Comparison of ENCODE assay signal across 9 mouse cellular contexts in the genomic region with DNA sequence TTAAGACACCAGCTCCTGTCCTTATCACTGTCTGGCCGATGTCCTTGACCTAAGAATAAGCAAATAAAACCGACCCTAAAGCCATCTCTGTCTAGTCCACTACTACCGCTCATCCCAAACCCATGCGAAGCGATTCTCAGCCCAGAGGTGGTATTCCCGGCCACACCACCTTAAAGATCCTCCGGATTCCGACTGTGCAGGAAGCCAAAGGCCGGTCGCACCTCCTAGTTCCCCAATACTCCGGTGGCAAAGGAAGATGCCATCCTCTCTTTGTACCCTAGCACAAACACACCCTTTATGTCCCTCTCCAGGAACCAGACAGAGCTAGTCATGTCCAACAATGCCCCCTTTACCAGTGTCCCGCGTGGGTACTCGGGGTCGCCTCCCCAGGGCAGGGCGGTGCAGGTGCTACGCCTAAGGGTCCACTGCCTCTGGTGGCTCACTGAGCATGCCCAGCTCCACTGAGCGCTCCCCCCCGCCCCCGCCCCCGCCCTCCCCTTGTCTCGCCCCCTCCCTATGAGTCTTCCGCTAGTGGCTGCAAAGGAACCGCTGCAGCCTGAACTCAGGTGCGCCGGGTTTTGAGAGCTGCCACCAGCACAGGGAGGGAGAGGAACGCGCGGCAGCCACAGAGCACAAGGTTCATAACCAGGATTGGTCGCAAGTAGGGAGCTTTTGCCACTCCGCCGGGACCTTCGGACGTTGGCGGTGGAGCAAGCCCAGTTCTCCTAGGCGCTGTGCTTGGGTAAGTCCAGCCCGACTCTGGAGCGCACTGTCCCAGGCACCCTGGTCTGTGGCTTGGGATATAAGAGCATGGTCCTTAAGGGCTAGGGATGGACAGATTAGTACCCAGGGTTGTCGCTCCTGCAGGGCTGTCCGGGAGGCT. TPM values are rescaled to one million over a fixed set of nuclear protein-coding genes. Genes with fewer than 3 reads are reported as not detected.
DNase-seq lines count a peak whose midpoint lies in the region; ATAC-seq and TF ChIP-seq lines count a peak whose summit lies in the region.
"Had no signal": no experiment of that assay in that cellular context is flagged by ENCODE, and none has a peak within 500 bp of the region (broad histone marks: within the 10 kb centered on the region; RNA-seq: fewer than 3 reads in every experiment).

A gene (plus strand): TSS at position 512 of the 883 bp plus-strand sequence.

- DNase-seq in adrenal gland, postnatal 36 days = peak; percentile 0 to 16
- no peak for DNase-seq in adrenal gland, adult 18-20 months (ENCODE audit: low spot score in 2 of 2)
- peak; percentile 35 for DNase-seq in embryo, embryonic 9.5 days (ENCODE audit: extremely low spot score)
- DNase-seq in right cerebral cortex, postnatal 10 days (ENCODE audit: low spot score in 2 of 2) = peak; percentile 83 to 88

- no peak for TF ChIP-seq CTCF in E14TG2a.4 (conservative IDR thresholded peaks at IDR 0.05; ENCODE audit: low read length)

- no peaks in the 10 kb centered on the region for H3K36me3 ChIP-seq in E14TG2a.4 (ENCODE audit: insufficient read depth, low read length)
- no peaks in the 10 kb centered on the region for H3K36me3 ChIP-seq in hindbrain, embryonic 16.5 days (ENCODE audit: control insufficient read depth, insufficient read depth, low read length)
- no peaks in the 10 kb centered on the region for H3K36me3 ChIP-seq in limb, embryonic 12.5 days

- peak within 1 kb of the TSS; percentile 67 for H3K27ac ChIP-seq in hindbrain, embryonic 16.5 days (ENCODE audit: low read depth, low read length)
- no peak within 1 kb of the TSS for H3K27ac ChIP-seq in limb, embryonic 12.5 days

- peaks cover 33% of the 10 kb centered on the region for H3K27me3 ChIP-seq in E14TG2a.4 (ENCODE audit: insufficient read depth, low read length)
- H3K27me3 ChIP-seq in hindbrain, embryonic 16.5 days (replicated peaks; ENCODE audit: control insufficient read depth, insufficient read depth, low read length) = peaks cover 3% of the 10 kb centered on the region; the same call in 1 of the 2 replicates
- peaks cover 47% of the 10 kb centered on the region for H3K27me3 ChIP-seq in limb, embryonic 12.5 days

- H3K4me2 ChIP-seq in hindbrain, embryonic 16.5 days (ENCODE audit: low read length) = peak within 1 kb of the TSS; percentile 76
- H3K4me2 ChIP-seq in limb, embryonic 12.5 days = peak within 1 kb of the TSS; percentile 86

- peaks cover 22% of the 10 kb centered on the region for H3K4me1 ChIP-seq in E14TG2a.4 (replicated peaks; ENCODE audit: low read depth, low read length)
- no peaks in the 10 kb centered on the region; the same call in 1 of the 2 replicates for H3K4me1 ChIP-seq in hindbrain, embryonic 16.5 days (ENCODE audit: control insufficient read depth, insufficient read depth, low read depth, low read length)
- H3K4me1 ChIP-seq in limb, embryonic 12.5 days (replicated peaks) = peaks cover 16% of the 10 kb centered on the region

- 2% methylated on average over 38 of the region's 40 CpGs for WGBS in hindbrain, embryonic 16.5 days
- WGBS in limb, embryonic 12.5 days = 3% methylated on average over 40 of the region's 40 CpGs

- H3K9me3 ChIP-seq in E14TG2a.4 (ENCODE audit: low read length) = no peaks in the 10 kb centered on the region
- no peaks in the 10 kb centered on the region for H3K9me3 ChIP-seq in hindbrain, embryonic 16.5 days (ENCODE audit: control insufficient read depth, low read length)
- no peaks in the 10 kb centered on the region for H3K9me3 ChIP-seq in limb, embryonic 12.5 days

- peak; percentile 94 for ATAC-seq in hindbrain, embryonic 16.5 days
- ATAC-seq in limb, embryonic 12.5 days (ENCODE audit: insufficient number of reproducible peaks, insufficient read depth, low FRiP score, low TSS enrichment, low read depth) = peak; percentile 82
- no peak for ATAC-seq in inflammation-experienced regulatory T-cells, adult 6 months

- peak within 1 kb of the TSS; percentile 76 for H3K4me3 ChIP-seq in E14TG2a.4 (replicated peaks; ENCODE audit: low read length)
- H3K4me3 ChIP-seq in hindbrain, embryonic 16.5 days (ENCODE audit: low read length) = peak within 1 kb of the TSS; percentile 60
- H3K4me3 ChIP-seq in limb, embryonic 12.5 days (replicated peaks) = peak within 1 kb of the TSS; percentile 42

- peak within 1 kb of the TSS; percentile 76 for H3K9ac ChIP-seq in hindbrain, embryonic 16.5 days (ENCODE audit: low read depth, low read length)
- H3K9ac ChIP-seq in limb, embryonic 12.5 days (replicated peaks) = 0 out of 2 replicates have a peak within 1 kb of the TSS, but pooled peaks have one; percentile 34

RNA-seq across cellular contexts. Expression of the gene that starts here (rescaled TPM):
- total RNA-seq in adrenal gland, postnatal 36 days (2021) = 1 to 10 TPM in 1 of 2 experiments, under 1 TPM in 1; 0.86 to 1.4 TPM
- total RNA-seq in adrenal gland, adult 18-20 months (2021) = under 1 TPM; 0.22 to 0.43 TPM
- 26.0 and 26.7 TPM in 2 replicates for polyA plus RNA-seq in hindbrain, embryonic 16.5 days (2015; fragmentation: Nextera tagmentation; extraction: Ambion mirVana)
- polyA plus RNA-seq in limb, embryonic 12.5 days (2016; fragmentation: Nextera tagmentation; extraction: Ambion mirVana) = 1.5 and 1.6 TPM in 2 replicates
- not detected for polyA plus RNA-seq in inflammation-experienced regulatory T-cells, adult 6 months (2017; shearing (Covaris generic))
- polyA plus RNA-seq: C2C12 had no signal

Comparison
In these comparisons a context has a peak if more than half of its experiments do, and no peak if none do; other contexts are left out.
1. RNA of the gene that starts here (polyA plus RNA-seq): 26.0 to 26.7 TPM in hindbrain, embryonic 16.5 days; 1.5 to 1.6 TPM in limb, embryonic 12.5 days and not detected in inflammation-experienced regulatory T-cells, adult 6 months; every median in the first group is over 10 times any median in the second.
2. DNase-seq: peak in adrenal gland, postnatal 36 days (2 of 2), embryo, embryonic 9.5 days (single experiment) and right cerebral cortex, postnatal 10 days (2 of 2); none in adrenal gland, adult 18-20 months (0 of 2).
3. Peak in every context shown above with its lines, with median percentiles within 50 percentile points of each other: H3K4me3 ChIP-seq.